Mouse (Mus musculus): ENCODE measurements at regions not wholly inside any gene's neighbourhood (a gene's known extent, or its start where the extent isn't known, plus 50 kb on each side); places are given as distances from the start of the nearest gene placed in this dataset.
"Not testable (repeated sequence)": the region's sequence is repeated elsewhere in the genome, so short reads cannot be mapped to it uniquely, and the experiment has no call there.

DNA sequence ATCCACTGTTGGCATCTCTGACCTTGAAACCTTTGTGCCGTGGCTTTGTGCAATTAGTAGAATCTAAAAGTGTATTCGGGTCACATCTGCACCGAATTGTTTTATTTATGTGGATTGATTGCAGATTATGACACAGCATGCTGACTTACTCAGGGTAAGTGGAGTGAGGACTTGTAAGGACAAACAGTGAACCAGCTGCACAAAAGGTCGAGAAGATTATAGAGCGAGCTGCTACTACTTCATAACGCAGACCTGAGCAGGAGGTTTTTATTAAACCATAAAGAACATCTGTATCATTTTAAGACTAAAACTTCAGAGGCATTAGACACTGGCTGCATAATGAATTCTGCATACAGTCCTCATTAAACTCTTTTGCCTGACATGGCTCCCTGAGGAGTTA, 142.4 kb upstream of the 4931417E11Rik start:
- H3K9me3 ChIP-seq (ENCODE audit: control insufficient read depth, low read length), result no peaks in the 10 kb centered on the region
- H3K4me1 ChIP-seq (replicated peaks; ENCODE audit: control insufficient read depth, insufficient read depth, low read length), result no peaks in the 10 kb centered on the region
- H3K9ac ChIP-seq (replicated peaks; ENCODE audit: low read depth, low read length), result no peak overlapping the region
- no peak overlapping the region for H3K27ac ChIP-seq (ENCODE audit: low read length)
- WGBS, result 50% methylated on average over 6 of the region's 6 CpGs
- no peak overlapping the region for H3K4me3 ChIP-seq (replicated peaks; ENCODE audit: low read length)
- H3K27me3 ChIP-seq (replicated peaks; ENCODE audit: control insufficient read depth, insufficient read depth, low read length), result no peaks in the 10 kb centered on the region
- H3K4me2 ChIP-seq (ENCODE audit: low read length), result no peak overlapping the region
- ATAC-seq, result no peak
- no peaks in the 10 kb centered on the region for H3K36me3 ChIP-seq (ENCODE audit: control insufficient read depth, insufficient read depth)

DNA sequence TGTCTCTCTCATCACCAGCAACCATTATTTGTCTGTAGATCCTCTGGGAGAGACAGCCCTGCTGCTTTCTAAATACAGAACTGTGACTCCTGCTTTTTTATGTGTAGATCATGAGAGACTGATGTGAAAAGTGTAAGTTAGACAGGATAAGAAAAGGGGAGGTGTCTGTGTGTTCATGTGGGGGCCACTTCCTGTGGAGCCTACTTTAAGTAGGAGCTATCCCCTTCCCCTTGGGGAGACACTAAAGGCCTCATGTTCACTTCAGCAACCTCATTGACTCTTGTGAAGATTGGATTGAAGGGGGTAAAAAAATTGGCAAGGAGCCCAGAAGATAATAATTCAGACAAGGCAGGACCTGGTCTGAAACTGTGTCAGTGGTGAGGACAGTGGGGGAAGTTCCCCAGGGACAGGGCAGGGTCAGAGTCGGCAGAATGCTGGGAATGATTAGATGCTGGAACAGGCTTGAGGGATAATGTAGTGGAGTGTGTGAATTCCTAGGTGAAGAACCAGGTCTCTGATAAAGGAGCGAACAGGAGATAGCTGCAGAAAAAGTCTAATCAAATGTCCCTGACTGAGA, 140.7 kb upstream of the 4931417E11Rik start:
- Histone ChIP-seq H3K27ac (ENCODE audit: low read length) (no peak overlapping the region), H3K9ac (replicated peaks; ENCODE audit: low read depth, low read length) (no peak overlapping the region), H3K36me3 (ENCODE audit: control insufficient read depth, insufficient read depth) (no peaks in the 10 kb centered on the region), H3K9me3 (ENCODE audit: control insufficient read depth, low read length) (no peaks in the 10 kb centered on the region), H3K27me3 (replicated peaks; ENCODE audit: control insufficient read depth, insufficient read depth, low read length) (no peaks in the 10 kb centered on the region), H3K4me3 (replicated peaks; ENCODE audit: low read length) (no peak overlapping the region), H3K4me2 (ENCODE audit: low read length) (no peak overlapping the region), H3K4me1 (replicated peaks; ENCODE audit: control insufficient read depth, insufficient read depth, low read length) (no peaks in the 10 kb centered on the region)
- WGBS, result 79% methylated on average over 2 of the region's 2 CpGs
- ATAC-seq, result no peak

DNA sequence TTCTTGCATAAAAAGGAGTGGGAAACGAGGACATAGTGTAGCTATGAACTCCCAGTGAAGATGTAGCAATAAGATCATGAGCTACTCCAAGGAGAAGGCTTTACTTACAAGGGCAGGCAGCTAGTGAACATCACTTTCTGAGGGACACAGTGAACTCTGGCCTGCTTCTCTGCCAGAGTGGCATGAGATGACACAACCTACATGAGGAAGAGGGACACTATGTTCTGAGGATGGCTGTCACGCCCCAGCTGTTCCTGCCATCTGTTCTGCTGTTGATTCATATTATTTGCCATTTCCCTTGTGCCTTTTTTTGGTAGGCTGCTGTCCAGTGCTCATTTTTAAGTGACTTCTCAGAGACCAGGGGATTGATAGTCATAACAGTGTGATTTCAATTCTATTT, 118.2 kb upstream of the 4931417E11Rik start:
- Histone ChIP-seq H3K9ac (replicated peaks; ENCODE audit: low read depth, low read length) (no peak overlapping the region), H3K36me3 (ENCODE audit: control insufficient read depth, insufficient read depth) (no peaks in the 10 kb centered on the region), H3K27ac (ENCODE audit: low read length) (no peak overlapping the region), H3K9me3 (ENCODE audit: control insufficient read depth, low read length) (no peaks in the 10 kb centered on the region), H3K4me2 (ENCODE audit: low read length) (no peak overlapping the region), H3K4me1 (replicated peaks; ENCODE audit: control insufficient read depth, insufficient read depth, low read length) (no peaks in the 10 kb centered on the region), H3K4me3 (replicated peaks; ENCODE audit: low read length) (no peak overlapping the region), H3K27me3 (replicated peaks; ENCODE audit: control insufficient read depth, insufficient read depth, low read length) (no peaks in the 10 kb centered on the region)
- 84% methylated on average over 2 of the region's 2 CpGs for WGBS
- no peak for ATAC-seq

DNA sequence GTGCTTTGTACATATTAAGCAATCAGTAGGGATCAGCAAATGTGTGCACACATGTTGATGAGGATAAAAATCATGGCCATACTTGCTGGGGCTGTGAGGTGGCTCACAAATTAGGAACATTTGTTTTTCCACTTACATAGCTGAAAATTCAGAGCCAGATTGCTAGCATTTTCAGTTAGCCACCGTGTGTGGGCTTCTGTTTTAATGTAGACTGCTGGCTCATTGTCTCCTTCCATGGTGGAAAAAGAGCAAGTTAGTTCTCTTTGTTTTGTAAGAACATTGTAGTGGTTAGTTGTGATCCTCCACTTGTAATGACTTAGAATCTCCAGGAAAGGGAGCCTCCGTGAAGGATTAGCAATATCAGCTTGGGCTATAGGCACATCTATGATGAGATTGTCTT, 107.2 kb upstream of the 4931417E11Rik start:
- no peaks in the 10 kb centered on the region for H3K36me3 ChIP-seq (ENCODE audit: control insufficient read depth, insufficient read depth)
- H3K9me3 ChIP-seq (ENCODE audit: control insufficient read depth, low read length), result no peaks in the 10 kb centered on the region
- H3K27me3 ChIP-seq (replicated peaks; ENCODE audit: control insufficient read depth, insufficient read depth, low read length), result no peaks in the 10 kb centered on the region
- no peak overlapping the region for H3K9ac ChIP-seq (replicated peaks; ENCODE audit: low read depth, low read length)
- no peaks in the 10 kb centered on the region for H3K4me1 ChIP-seq (replicated peaks; ENCODE audit: control insufficient read depth, insufficient read depth, low read length)
- no peak overlapping the region for H3K4me3 ChIP-seq (replicated peaks; ENCODE audit: low read length)
- H3K4me2 ChIP-seq (ENCODE audit: low read length), result no peak overlapping the region
- WGBS, result 72% methylated on average over 2 of the region's 2 CpGs
- no peak overlapping the region for H3K27ac ChIP-seq (ENCODE audit: low read length)
- ATAC-seq, result no peak

DNA sequence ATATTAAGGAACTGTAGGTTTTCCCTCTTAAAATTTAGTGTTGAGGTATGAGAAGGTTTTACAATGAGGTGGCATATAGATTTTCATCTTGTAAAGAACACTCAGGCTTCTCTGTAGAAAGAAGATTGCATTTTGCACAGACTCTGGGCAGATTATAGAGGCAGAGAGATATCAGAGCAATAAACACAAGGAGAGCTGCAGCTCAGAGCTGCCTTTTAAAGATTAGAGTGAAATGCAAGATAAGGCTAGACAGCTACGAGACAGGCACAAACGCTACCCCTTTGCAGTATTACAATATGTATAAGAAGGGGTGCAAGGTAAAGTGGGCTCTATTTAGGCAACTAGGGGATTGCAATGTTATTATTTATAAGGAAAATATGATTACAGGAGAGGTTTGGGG, 90.5 kb upstream of the 4931417E11Rik start:
- no peaks in the 10 kb centered on the region for H3K36me3 ChIP-seq (ENCODE audit: control insufficient read depth, insufficient read depth)
- H3K4me1 ChIP-seq (replicated peaks; ENCODE audit: control insufficient read depth, insufficient read depth, low read length), result no peaks in the 10 kb centered on the region
- H3K27ac ChIP-seq (ENCODE audit: low read length), result no peak overlapping the region
- no peaks in the 10 kb centered on the region for H3K9me3 ChIP-seq (ENCODE audit: control insufficient read depth, low read length)
- no peak for ATAC-seq
- no peak overlapping the region for H3K9ac ChIP-seq (replicated peaks; ENCODE audit: low read depth, low read length)
- no peaks in the 10 kb centered on the region for H3K27me3 ChIP-seq (replicated peaks; ENCODE audit: control insufficient read depth, insufficient read depth, low read length)
- H3K4me3 ChIP-seq (replicated peaks; ENCODE audit: low read length), result no peak overlapping the region
- no peak overlapping the region for H3K4me2 ChIP-seq (ENCODE audit: low read length)
- 93% methylated on average over 2 of the region's 2 CpGs for WGBS

DNA sequence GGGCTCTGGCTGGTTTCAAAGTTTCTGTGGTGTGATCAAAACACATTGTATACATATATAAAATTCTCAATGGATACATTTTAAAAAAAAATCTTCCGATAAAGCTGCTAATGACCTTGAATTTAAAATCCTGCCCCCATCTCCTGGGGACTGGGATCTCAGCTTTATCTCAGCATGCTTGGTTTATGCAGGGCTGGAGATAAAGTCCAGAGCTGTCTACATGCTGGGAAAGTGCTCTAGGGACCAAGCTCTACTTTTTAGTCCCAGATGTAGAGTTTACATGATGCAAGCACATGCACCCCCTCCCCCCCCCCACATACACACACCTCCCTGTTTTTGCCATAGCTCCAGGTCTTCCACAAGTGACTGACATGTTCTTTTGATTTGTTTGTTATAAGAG, 61.1 kb upstream of the 4931417E11Rik start:
- no peak for ATAC-seq
- Histone ChIP-seq H3K4me1 (replicated peaks; ENCODE audit: control insufficient read depth, insufficient read depth, low read length) (no peaks in the 10 kb centered on the region), H3K27me3 (replicated peaks; ENCODE audit: control insufficient read depth, insufficient read depth, low read length) (no peaks in the 10 kb centered on the region), H3K9me3 (ENCODE audit: control insufficient read depth, low read length) (no peaks in the 10 kb centered on the region), H3K9ac (replicated peaks; ENCODE audit: low read depth, low read length) (no peak overlapping the region), H3K4me3 (replicated peaks; ENCODE audit: low read length) (no peak overlapping the region), H3K36me3 (ENCODE audit: control insufficient read depth, insufficient read depth) (no peaks in the 10 kb centered on the region), H3K27ac (ENCODE audit: low read length) (no peak overlapping the region), H3K4me2 (ENCODE audit: low read length) (no peak overlapping the region)
- WGBS, result 92% methylated on average over 1 of the region's 1 CpGs

DNA sequence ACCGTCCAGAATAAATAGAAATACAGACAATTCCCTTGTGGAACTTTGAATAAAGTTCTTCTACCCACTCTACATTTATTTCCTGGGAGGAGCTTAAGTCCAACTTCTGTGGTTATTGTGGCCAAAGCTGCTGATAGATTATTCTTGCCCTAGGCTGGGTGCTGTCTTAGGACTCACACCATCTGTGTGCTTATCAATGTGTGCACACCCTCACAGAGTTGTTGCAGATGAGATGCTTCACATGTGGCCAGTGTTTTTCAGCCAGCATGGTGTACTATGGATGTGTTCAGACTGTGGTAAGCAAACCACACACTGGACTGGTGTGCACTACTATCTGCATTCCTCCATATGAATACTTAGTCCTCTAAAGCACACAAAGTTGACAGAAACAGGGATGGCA, 60.6 kb upstream of the 4931417E11Rik start:
- Histone ChIP-seq H3K27me3 (replicated peaks; ENCODE audit: control insufficient read depth, insufficient read depth, low read length) (no peaks in the 10 kb centered on the region), H3K27ac (ENCODE audit: low read length) (no peak overlapping the region), H3K9me3 (ENCODE audit: control insufficient read depth, low read length) (no peaks in the 10 kb centered on the region), H3K4me2 (ENCODE audit: low read length) (no peak overlapping the region), H3K9ac (replicated peaks; ENCODE audit: low read depth, low read length) (no peak overlapping the region), H3K4me1 (replicated peaks; ENCODE audit: control insufficient read depth, insufficient read depth, low read length) (no peaks in the 10 kb centered on the region), H3K4me3 (replicated peaks; ENCODE audit: low read length) (no peak overlapping the region), H3K36me3 (ENCODE audit: control insufficient read depth, insufficient read depth) (no peaks in the 10 kb centered on the region)
- ATAC-seq, result no peak
- WGBS, result 100% methylated on average over 1 of the region's 1 CpGs

DNA sequence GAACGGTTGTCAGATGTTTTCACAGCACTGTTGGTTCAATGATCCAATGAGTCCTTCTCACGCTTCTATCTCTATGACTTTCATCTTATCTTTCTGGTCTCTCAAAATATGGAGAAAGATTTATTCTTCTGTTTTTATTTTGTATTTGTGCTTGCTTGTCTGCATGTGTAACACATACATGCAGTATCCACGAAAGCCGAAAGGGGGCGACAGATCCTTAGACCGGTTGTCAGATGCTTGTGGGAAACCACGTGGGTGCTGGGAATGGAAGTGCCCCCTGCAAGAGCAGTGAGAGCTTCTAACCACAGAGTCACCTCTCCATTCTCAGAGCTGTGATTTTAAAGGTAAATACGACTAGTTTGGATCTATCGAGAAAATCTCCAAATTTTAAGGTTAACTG, 54.2 kb upstream of the 4931417E11Rik start:
- no peaks in the 10 kb centered on the region for H3K9me3 ChIP-seq (ENCODE audit: control insufficient read depth, low read length)
- H3K9ac ChIP-seq (replicated peaks; ENCODE audit: low read depth, low read length), result no peak overlapping the region
- no peak for ATAC-seq
- no peak overlapping the region for H3K27ac ChIP-seq (ENCODE audit: low read length)
- H3K4me3 ChIP-seq (replicated peaks; ENCODE audit: low read length), result no peak overlapping the region
- H3K4me1 ChIP-seq (replicated peaks; ENCODE audit: control insufficient read depth, insufficient read depth, low read length), result no peaks in the 10 kb centered on the region
- no peak overlapping the region for H3K4me2 ChIP-seq (ENCODE audit: low read length)
- no peaks in the 10 kb centered on the region for H3K36me3 ChIP-seq (ENCODE audit: control insufficient read depth, insufficient read depth)
- 76% methylated on average over 9 of the region's 9 CpGs for WGBS
- no peaks in the 10 kb centered on the region for H3K27me3 ChIP-seq (replicated peaks; ENCODE audit: control insufficient read depth, insufficient read depth, low read length)

DNA sequence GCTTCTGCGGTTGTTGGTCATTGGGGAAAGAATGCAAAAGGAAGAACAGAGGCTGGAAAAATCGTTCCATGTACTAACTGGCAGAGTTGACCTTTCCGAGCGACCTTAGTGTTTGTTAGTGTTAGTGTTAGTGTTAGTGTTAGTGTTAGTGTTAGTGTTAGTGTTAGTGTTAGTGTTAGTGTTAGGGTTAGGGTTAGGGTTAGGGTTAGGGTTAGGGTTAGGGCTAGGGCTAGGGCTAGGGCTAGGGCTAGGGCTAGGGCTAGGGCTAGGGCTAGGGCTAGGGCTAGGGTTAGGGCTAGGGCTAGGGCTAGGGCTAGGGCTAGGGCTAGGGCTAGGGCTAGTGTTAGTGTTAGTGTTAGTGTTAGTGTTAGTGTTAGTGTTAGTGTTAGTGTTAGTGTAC, 50.4 kb upstream of the 4931417E11Rik start:
- ATAC-seq; H3K27me3 ChIP-seq (replicated peaks; ENCODE audit: control insufficient read depth, insufficient read depth, low read length): not testable (repeated sequence)
- WGBS, result 95% methylated on average over 4 of the region's 4 CpGs

More for the DNA sequence above, 50.4 kb upstream of the 4931417E11Rik start:
- not testable (repeated sequence) for H3K4me1 ChIP-seq (replicated peaks; ENCODE audit: control insufficient read depth, insufficient read depth, low read length); H3K9me3 ChIP-seq (ENCODE audit: control insufficient read depth, low read length); H3K36me3 ChIP-seq (ENCODE audit: control insufficient read depth, insufficient read depth); H3K9ac ChIP-seq (replicated peaks; ENCODE audit: low read depth, low read length); H3K27ac ChIP-seq (ENCODE audit: low read length); H3K4me2 ChIP-seq (ENCODE audit: low read length); H3K4me3 ChIP-seq (replicated peaks; ENCODE audit: low read length)
